Mouse (Mus musculus): ENCODE results near the gene Scd3. TPM values are rescaled to one million over a fixed set of nuclear protein-coding genes. Genes with fewer than 3 reads are reported as not detected.
"Not testable (repeated sequence)": the region's sequence is repeated elsewhere in the genome, so short reads cannot be mapped to it uniquely, and the experiment has no call there.

Scd3 gene
- polyA plus RNA-seq, 1 experiment from 2014 or later, result 0.54 TPM

GRCm38 (mm10) chr19:44280755-44281154 is 77.7 kb downstream of the Scd3 start:
- no peak for ATAC-seq
- no peaks in the 10 kb centered on the region for H3K27me3 ChIP-seq (replicated peaks)
- H3K9ac ChIP-seq, result peak overlapping the region; percentile 28; the same call in 1 of the 2 replicates
- no peaks in the 10 kb centered on the region for H3K36me3 ChIP-seq
- H3K4me2 ChIP-seq (replicated peaks), result peak overlapping the region; percentile 25; the same call in 1 of the 2 replicates
- H3K9me3 ChIP-seq, result no peaks in the 10 kb centered on the region
- 11% methylated on average over 6 of the region's 6 CpGs for WGBS
- no peak overlapping the region for H3K4me3 ChIP-seq (replicated peaks)
- H3K4me1 ChIP-seq (replicated peaks), result peaks cover 37% of the 10 kb centered on the region
- peak overlapping the region; percentile 88 for H3K27ac ChIP-seq

GRCm38 (mm10) chr19:44281825-44282447 is 78.9 kb downstream of the Scd3 start:
- ATAC-seq; H3K4me3 ChIP-seq (replicated peaks); H3K27me3 ChIP-seq (replicated peaks); H3K9me3 ChIP-seq; H3K36me3 ChIP-seq; H3K9ac ChIP-seq: not testable (repeated sequence)
- H3K4me2 ChIP-seq (replicated peaks), result 0 out of 2 replicates have a peak overlapping the region, but pooled peaks have one; percentile 9
- H3K27ac ChIP-seq, result peak overlapping the region; percentile 88
- 42% methylated on average over 1 of the region's 1 CpGs for WGBS
- H3K4me1 ChIP-seq (replicated peaks), result peaks cover 44% of the 10 kb centered on the region

- Histone ChIP-seq H3K36me3 (no peaks in the 10 kb centered on the region), H3K4me2 (replicated peaks) (0 out of 2 replicates have a peak overlapping the region, but pooled peaks have one; percentile 9), H3K4me3 (replicated peaks) (no peak overlapping the region), H3K27me3 (replicated peaks) (no peaks in the 10 kb centered on the region), H3K4me1 (replicated peaks) (peaks cover 44% of the 10 kb centered on the region), H3K9me3 (no peaks in the 10 kb centered on the region), H3K27ac (peak overlapping the region; percentile 95), H3K9ac (no peak overlapping the region)
- ATAC-seq, result no peak
- WGBS, result 25% methylated on average over 9 of the region's 9 CpGs
Measured at GRCm38 (mm10) chr19:44282534-44283156, 79.6 kb downstream of the Scd3 start.

- peaks cover 47% of the 10 kb centered on the region for H3K4me1 ChIP-seq (replicated peaks)
- no peaks in the 10 kb centered on the region for H3K36me3 ChIP-seq
- no peaks in the 10 kb centered on the region for H3K27me3 ChIP-seq (replicated peaks)
- peak overlapping the region; percentile 95 for H3K27ac ChIP-seq
- ATAC-seq, result no peak
- WGBS, result 33% methylated on average over 15 of the region's 15 CpGs
- H3K4me3 ChIP-seq (replicated peaks), result peak overlapping the region; percentile 42
- H3K9ac ChIP-seq, result peak overlapping the region; percentile 34; the same call in 1 of the 2 replicates
- peak overlapping the region; percentile 76 for H3K4me2 ChIP-seq (replicated peaks)
- no peaks in the 10 kb centered on the region for H3K9me3 ChIP-seq
Measured at GRCm38 (mm10) chr19:44283157-44284024, 80.3 kb downstream of the Scd3 start.

GRCm38 (mm10) chr19:44284025-44284695 is 81.1 kb downstream of the Scd3 start:
- Histone ChIP-seq H3K4me3 (replicated peaks) (peak overlapping the region; percentile 42), H3K4me1 (replicated peaks) (peaks cover 48% of the 10 kb centered on the region), H3K9me3 (no peaks in the 10 kb centered on the region), H3K36me3 (no peaks in the 10 kb centered on the region), H3K27ac (peak overlapping the region; percentile 95), H3K9ac (peak overlapping the region; percentile 45), H3K27me3 (replicated peaks) (no peaks in the 10 kb centered on the region), H3K4me2 (replicated peaks) (peak overlapping the region; percentile 76)
- ATAC-seq, result peak; percentile 99
- WGBS, result under 1% methylated on average over 38 of the region's 38 CpGs

GRCm38 (mm10) chr19:44284723-44285122 is 81.7 kb downstream of the Scd3 start:
- H3K27me3 ChIP-seq (replicated peaks), result no peaks in the 10 kb centered on the region
- 3% methylated on average over 11 of the region's 11 CpGs for WGBS
- ATAC-seq, result peak; percentile 75
- H3K4me3 ChIP-seq (replicated peaks), result peak overlapping the region; percentile 42
- no peaks in the 10 kb centered on the region for H3K9me3 ChIP-seq
- H3K4me1 ChIP-seq (replicated peaks), result peaks cover 50% of the 10 kb centered on the region
- peak overlapping the region; percentile 76 for H3K4me2 ChIP-seq (replicated peaks)
- H3K36me3 ChIP-seq, result no peaks in the 10 kb centered on the region
- peak overlapping the region; percentile 45 for H3K9ac ChIP-seq
- H3K27ac ChIP-seq, result peak overlapping the region; percentile 95

- 93% methylated on average over 8 of the region's 8 CpGs for WGBS
- H3K36me3 ChIP-seq, result no peaks in the 10 kb centered on the region
- H3K4me3 ChIP-seq (replicated peaks), result no peak overlapping the region
- H3K4me2 ChIP-seq (replicated peaks), result no peak overlapping the region
- no peaks in the 10 kb centered on the region for H3K27me3 ChIP-seq (replicated peaks)
- ATAC-seq, result no peak
- no peaks in the 10 kb centered on the region for H3K9me3 ChIP-seq
- H3K4me1 ChIP-seq (replicated peaks), result peaks cover 54% of the 10 kb centered on the region
- H3K27ac ChIP-seq, result no peak overlapping the region
- no peak overlapping the region for H3K9ac ChIP-seq
Measured at GRCm38 (mm10) chr19:44285554-44285953, 82.5 kb downstream of the Scd3 start.

- Histone ChIP-seq H3K36me3 (no peaks in the 10 kb centered on the region), H3K4me2 (replicated peaks) (no peak overlapping the region), H3K4me3 (replicated peaks) (no peak overlapping the region), H3K9ac (no peak overlapping the region), H3K9me3 (no peaks in the 10 kb centered on the region), H3K4me1 (replicated peaks) (peaks cover 48% of the 10 kb centered on the region), H3K27ac (no peak overlapping the region), H3K27me3 (replicated peaks) (no peaks in the 10 kb centered on the region)
- no peak for ATAC-seq
- 34% methylated on average over 2 of the region's 2 CpGs for WGBS
Measured at GRCm38 (mm10) chr19:44286109-44286508, 83.0 kb downstream of the Scd3 start.

GRCm38 (mm10) chr19:44287415-44288110 is 84.5 kb downstream of the Scd3 start:
- Histone ChIP-seq H3K27ac (no peak overlapping the region), H3K4me1 (replicated peaks) (peaks cover 46% of the 10 kb centered on the region), H3K36me3 (no peaks in the 10 kb centered on the region), H3K9me3 (no peaks in the 10 kb centered on the region), H3K27me3 (replicated peaks) (no peaks in the 10 kb centered on the region), H3K4me3 (replicated peaks) (no peak overlapping the region), H3K4me2 (replicated peaks) (no peak overlapping the region), H3K9ac (no peak overlapping the region)
- no peak for ATAC-seq
- 63% methylated on average over 11 of the region's 11 CpGs for WGBS

GRCm38 (mm10) chr19:44292083-44292482 is 89.0 kb downstream of the Scd3 start:
- Histone ChIP-seq H3K4me2 (replicated peaks) (peak overlapping the region; percentile 87), H3K4me3 (replicated peaks) (no peak overlapping the region), H3K27me3 (replicated peaks) (no peaks in the 10 kb centered on the region), H3K4me1 (replicated peaks) (peaks cover 40% of the 10 kb centered on the region), H3K9ac (no peak overlapping the region), H3K36me3 (no peaks in the 10 kb centered on the region), H3K9me3 (no peaks in the 10 kb centered on the region), H3K27ac (peak overlapping the region; percentile 98)
- WGBS, result 77% methylated on average over 2 of the region's 2 CpGs
- ATAC-seq, result no peak

GRCm38 (mm10) chr19:44292483-44292882 is 89.4 kb downstream of the Scd3 start:
- Histone ChIP-seq H3K9me3 (no peaks in the 10 kb centered on the region), H3K4me3 (replicated peaks) (no peak overlapping the region), H3K27ac (peak overlapping the region; percentile 98), H3K36me3 (no peaks in the 10 kb centered on the region), H3K9ac (no peak overlapping the region), H3K4me2 (replicated peaks) (peak overlapping the region; percentile 87), H3K27me3 (replicated peaks) (no peaks in the 10 kb centered on the region), H3K4me1 (replicated peaks) (peaks cover 44% of the 10 kb centered on the region)
- WGBS, result 48% methylated on average over 3 of the region's 3 CpGs
- no peak for ATAC-seq

All from intestine, embryonic 15.5 days (tissue).